Mouse (Mus musculus) embryonic fibroblast, embryonic 13.5 days (primary cell): Measurements from ENCODE around the gene Nr4a1. TPM values are rescaled to one million over a fixed set of nuclear protein-coding genes. Genes with fewer than 3 reads are reported as not detected.

Experiments
- H3K27ac ChIP-seq: 2 replicates; pipeline ENCODE4 v1.5.1; 2012; ENCODE audit warnings: low read length, control low read depth, inconsistent platforms; ENCODE audit not compliant: insufficient read depth
- H3K4me1 ChIP-seq: 2 replicates; pipeline ENCODE4 v1.6.1; 2011; ENCODE audit warnings: low read length; ENCODE audit not compliant: control insufficient read depth, insufficient read depth
- H3K4me3 ChIP-seq: 2 replicates; pipeline ENCODE4 v1.5.1; 2011; ENCODE audit warnings: mild to moderate bottlenecking, control low read depth, low read length; ENCODE audit not compliant: insufficient read depth
- CTCF ChIP-seq: IDR thresholded peaks from 2 replicates; pipeline ENCODE4 v1.5.1; 2011; ENCODE audit warnings: mild to moderate bottlenecking, control low read depth, low read length, moderate library complexity, borderline replicate concordance; ENCODE audit not compliant: insufficient read depth
- POLR2A ChIP-seq: IDR thresholded peaks from 2 replicates; pipeline ENCODE4 v1.6.1; 2011; ENCODE audit warnings: low read depth, mild to moderate bottlenecking, control low read depth, low read length, moderate library complexity
- polyA plus RNA-seq: library from polyadenylated mRNA; stranded (reverse); fragments of >200 nt; gene quantifications from 2 replicates; pipeline ENCODE4 v1.2.4, GENCODE M21; 2011; ENCODE audit warnings: low read depth; ENCODE audit not compliant: missing spikeins, insufficient read length

Nr4a1 gene
- polyA plus RNA-seq, 1 experiment, result 68.2 TPM

DNA sequence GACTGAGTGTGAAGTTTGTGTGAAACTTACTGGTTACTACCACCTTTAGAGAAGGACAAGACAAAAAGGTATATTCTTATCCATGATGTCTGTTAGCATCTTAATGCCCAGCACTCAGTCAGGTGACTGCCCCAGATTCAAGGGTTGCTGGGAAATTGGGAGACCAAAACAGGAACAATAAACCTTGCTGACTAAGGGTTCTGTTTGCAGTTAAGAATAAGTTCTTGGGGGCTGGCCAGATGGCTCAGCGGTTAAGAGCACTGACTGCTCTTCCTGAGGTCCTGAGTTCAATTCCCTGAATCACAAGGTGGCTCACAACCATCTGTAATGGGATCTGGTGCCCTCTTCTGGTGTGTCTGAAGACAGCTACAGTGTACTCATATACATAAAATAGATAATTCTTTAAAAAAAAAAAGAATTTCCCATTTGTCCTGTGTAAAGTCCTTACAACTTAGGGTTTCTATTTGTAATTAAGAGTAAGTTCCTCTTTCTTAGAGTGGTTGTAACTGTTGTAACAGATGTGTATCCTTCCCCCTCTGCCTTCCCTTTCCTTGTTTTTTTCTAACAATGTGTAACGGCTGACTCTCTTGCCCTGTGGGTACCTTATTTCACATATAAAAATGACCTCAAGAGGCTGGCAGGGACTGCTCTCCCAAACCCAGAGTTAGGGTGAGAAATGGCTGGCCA is 63.9 kb downstream of the Nr4a1 start:
- TF ChIP-seq CTCF (no peak), POLR2A (no peak)
- no peak overlapping the region for H3K27ac ChIP-seq

DNA sequence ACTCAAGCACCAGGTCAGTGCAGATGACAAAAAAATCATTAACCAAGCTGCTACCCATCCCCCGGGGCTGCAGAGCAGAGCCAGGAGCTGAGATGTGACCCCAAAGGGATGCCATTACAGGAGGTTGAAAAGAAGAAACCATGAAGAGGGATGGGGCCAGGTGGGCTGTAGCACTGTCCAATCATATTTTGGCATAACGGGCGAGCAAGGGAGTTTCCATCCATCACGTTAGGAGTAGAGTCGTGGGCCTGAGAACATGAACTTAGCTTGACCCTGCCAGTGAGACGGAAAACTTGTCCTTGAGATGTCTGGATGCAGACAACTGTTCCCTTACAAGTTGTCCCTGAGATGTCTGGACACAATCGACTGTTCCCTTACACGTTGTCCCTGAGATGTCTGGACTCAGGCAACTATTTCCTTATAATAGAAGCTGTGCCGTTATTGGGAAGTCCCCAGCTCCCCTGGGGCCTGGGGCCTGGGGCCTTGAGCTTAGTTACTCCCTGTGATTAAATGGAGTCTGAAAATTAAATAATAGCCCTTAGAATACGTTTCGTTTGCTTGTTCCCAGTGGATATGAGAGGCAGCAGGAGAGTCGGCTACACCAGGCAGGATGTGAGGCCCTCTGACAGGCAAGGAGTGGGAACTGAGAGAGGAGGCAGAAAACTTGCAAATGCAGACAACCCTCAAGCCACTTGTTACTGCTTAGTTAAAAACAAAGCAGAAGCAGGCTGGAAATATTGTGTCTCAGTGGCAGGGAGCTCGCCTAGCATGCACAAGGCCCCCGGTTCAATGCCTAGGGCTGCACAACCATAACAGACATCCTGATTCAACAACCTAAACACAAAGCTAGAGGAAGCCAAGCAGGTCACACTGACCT is 65.1 kb downstream of the Nr4a1 start:
- H3K27ac ChIP-seq, result no peak overlapping the region
- no peak overlapping the region for H3K4me3 ChIP-seq
- no peak for TF ChIP-seq CTCF
- TF ChIP-seq POLR2A, result no peak
- peaks cover 16% of the 10 kb centered on the region for H3K4me1 ChIP-seq

More for the DNA sequence above, 63.9 kb downstream of the Nr4a1 start:
- H3K4me1 ChIP-seq, result peaks cover 16% of the 10 kb centered on the region
- H3K4me3 ChIP-seq, result no peak overlapping the region

DNA sequence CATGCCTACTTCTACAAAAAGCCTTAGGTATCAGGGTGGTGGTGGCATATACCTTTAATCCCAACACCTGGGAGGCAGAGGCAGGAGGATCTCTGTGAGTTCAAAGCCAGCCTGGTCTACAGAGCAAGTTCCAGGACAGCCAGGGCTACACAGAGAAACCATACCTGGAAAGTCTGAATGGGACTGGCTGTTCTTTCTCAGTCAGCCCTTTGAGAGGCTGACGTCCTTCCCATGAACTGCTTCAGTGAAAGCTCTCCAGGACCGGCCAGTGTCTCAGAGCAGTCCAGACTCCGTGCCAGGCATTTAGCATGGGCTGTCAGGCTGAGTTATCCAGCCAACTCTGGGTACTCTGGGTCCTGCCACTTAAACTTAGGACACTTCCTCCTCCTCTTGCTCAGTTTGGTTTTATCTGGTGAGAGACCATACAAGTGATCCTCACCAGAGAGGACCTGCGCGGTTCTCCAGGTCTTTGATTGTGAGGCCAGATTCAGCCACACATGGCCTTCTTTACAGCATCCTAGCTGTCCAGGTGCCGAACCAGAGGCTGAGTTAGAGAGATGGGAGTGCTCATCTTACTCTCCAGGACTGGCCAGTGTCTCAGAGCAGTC is 66.0 kb downstream of the Nr4a1 start:
- H3K4me3 ChIP-seq, result no peak overlapping the region
- peaks cover 16% of the 10 kb centered on the region for H3K4me1 ChIP-seq
- no peak for TF ChIP-seq CTCF
- no peak for TF ChIP-seq POLR2A
- peak overlapping the region; percentile 92 for H3K27ac ChIP-seq

DNA sequence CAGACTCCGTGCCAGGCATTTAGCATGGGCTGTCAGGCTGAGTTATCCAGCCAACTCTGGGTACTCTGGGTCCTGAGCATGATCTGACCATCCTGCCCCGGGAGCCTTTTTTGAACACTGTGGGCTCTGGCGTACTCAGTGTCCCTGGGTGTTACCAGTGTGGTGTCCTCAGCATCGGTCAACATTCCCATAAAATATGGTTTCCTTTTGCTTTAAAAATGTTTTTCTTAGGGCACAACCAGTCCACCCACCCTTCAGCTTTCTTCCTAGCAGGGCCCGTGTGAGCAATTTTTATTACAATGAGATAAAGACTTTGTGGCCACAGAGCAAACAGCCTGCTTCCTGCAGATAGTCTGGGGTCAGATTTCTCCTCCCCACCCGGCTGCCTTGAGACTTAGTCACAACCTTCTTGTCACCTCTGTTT is 66.6 kb downstream of the Nr4a1 start:
- TF ChIP-seq CTCF (no peak), POLR2A (no peak)

DNA sequence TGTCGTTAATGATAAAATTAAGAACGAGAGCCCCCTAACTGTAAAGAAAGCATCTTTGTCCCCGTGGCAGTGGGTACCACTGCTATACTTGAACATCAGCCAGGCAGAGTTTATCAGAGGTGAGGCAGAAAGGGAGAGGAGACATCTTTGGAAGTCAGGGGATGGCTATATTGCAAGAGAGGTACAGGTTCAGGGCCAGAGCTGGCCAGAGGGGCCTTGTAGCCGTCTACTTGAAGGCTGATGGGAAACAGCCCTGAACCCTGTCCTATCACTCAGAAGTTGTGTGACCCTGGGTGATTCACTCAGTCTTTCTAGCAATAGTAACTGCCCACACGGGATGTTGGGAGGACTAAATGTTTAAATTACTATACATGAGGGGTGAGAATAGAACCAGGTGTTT is 67.1 kb downstream of the Nr4a1 start:
- TF ChIP-seq POLR2A (no peak), CTCF (no peak)
- H3K27ac ChIP-seq, result peak overlapping the region; percentile 92
- H3K4me3 ChIP-seq, result no peak overlapping the region
- peaks cover 16% of the 10 kb centered on the region for H3K4me1 ChIP-seq

More for the DNA sequence above, 66.6 kb downstream of the Nr4a1 start:
- no peak overlapping the region for H3K4me3 ChIP-seq
- H3K4me1 ChIP-seq, result peaks cover 16% of the 10 kb centered on the region
- H3K27ac ChIP-seq, result peak overlapping the region; percentile 92

DNA sequence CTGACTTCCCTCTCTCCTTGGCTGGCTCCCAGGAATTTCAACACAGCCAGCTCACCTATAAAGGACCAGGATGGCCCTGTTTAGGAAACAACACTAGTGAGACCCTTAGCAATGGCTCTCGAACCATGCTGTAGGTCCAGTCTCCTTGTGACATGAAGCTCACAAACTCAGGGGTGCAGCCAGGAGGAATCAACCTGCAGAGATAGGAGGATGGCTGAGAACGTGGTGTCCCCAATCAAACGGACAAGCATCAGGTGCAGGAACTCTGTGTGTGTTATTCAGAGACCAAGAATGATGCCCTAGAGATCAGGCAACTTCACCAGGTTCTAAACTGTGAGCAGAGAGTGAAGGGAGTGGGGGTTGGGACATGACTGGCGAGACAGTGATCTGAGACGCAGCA is 68.0 kb downstream of the Nr4a1 start:
- Histone ChIP-seq H3K4me3 (no peak overlapping the region), H3K27ac (no peak overlapping the region), H3K4me1 (peaks cover 16% of the 10 kb centered on the region)
- TF ChIP-seq CTCF (no peak), POLR2A (no peak)

DNA sequence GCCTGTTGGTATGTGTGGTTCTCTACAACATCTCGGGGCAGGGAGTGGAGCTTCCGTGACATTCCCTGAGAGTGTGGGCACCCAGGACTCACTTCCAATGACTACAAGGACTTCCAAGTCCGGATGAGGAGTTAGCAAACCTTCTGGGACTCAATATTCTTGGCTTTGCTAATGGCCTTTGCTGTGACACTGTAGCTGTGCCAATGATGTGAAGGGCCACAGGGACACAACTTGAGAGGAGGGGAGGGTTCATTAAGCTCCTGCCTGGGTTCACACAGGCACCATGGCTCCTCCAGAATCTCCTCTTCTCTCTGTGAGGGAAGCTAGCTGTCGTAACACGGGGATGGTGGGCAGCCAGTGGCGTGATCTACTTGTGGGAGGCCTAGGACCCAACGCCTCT is 68.6 kb downstream of the Nr4a1 start:
- no peak for TF ChIP-seq CTCF
- TF ChIP-seq POLR2A, result no peak
- peaks cover 16% of the 10 kb centered on the region for H3K4me1 ChIP-seq
- H3K4me3 ChIP-seq, result no peak overlapping the region
- H3K27ac ChIP-seq, result no peak overlapping the region

DNA sequence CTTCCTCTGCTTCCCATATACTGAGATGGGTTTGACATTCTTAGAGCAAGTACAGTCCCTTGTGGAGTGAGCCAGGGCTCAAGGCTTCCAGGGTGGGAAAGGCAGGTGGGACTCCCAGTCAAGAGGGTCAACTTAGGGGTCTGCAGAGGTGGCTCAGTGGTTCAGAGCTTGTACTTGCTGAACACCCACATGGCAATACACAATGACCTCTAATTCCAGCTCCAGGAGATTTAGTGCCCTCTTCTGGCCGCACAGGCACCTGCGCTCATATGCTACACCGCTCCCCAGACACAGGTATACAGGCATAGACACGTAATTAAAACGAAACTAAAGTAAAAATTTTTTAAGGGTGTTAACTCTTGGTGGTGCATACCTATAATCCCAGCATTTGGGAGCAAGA is 69.4 kb downstream of the Nr4a1 start:
- peaks cover 16% of the 10 kb centered on the region for H3K4me1 ChIP-seq
- H3K4me3 ChIP-seq, result no peak overlapping the region
- TF ChIP-seq CTCF (no peak), POLR2A (no peak)
- no peak overlapping the region for H3K27ac ChIP-seq

Other genes with a start within 250 kb of the Nr4a1 start
- not detected in 2 replicates for gene Gm47841, start 206.9 kb upstream of the Nr4a1 start, polyA plus RNA-seq
- gene Fignl2, start 175.7 kb upstream of the Nr4a1 start, polyA plus RNA-seq, result 1.3 and 1.4 TPM in 2 replicates
- gene Ankrd33, start 138.5 kb upstream of the Nr4a1 start, polyA plus RNA-seq, result not detected in 2 replicates
- 11.7 and 13.0 TPM in 2 replicates for gene Acvrl1, start 125.7 kb upstream of the Nr4a1 start, polyA plus RNA-seq
- gene Acvr1b, start 80.2 kb upstream of the Nr4a1 start, polyA plus RNA-seq, result 8.8 and 9.7 TPM in 2 replicates
- 9.0 and 9.3 TPM in 2 replicates for gene Grasp, start 30.1 kb upstream of the Nr4a1 start, polyA plus RNA-seq
- 20.4 and 21.3 TPM in 2 replicates for gene Atg101, start 30.0 kb downstream of the Nr4a1 start, polyA plus RNA-seq
- not detected in 2 replicates for gene 6030408B16Rik, start 38.9 kb downstream of the Nr4a1 start, polyA plus RNA-seq
- 2.2 and 2.4 TPM in 2 replicates for gene Krt80, start 115.9 kb downstream of the Nr4a1 start, polyA plus RNA-seq
- gene Krt7, start 156.8 kb downstream of the Nr4a1 start, polyA plus RNA-seq, result 0.98 and 1.8 TPM in 2 replicates
- not detected in 2 replicates for gene Krt87, start 184.5 kb downstream of the Nr4a1 start, polyA plus RNA-seq
- not detected in 2 replicates for gene Krt88, start 193.5 kb downstream of the Nr4a1 start, polyA plus RNA-seq
- not detected in 2 replicates for gene Krt81, start 209.5 kb downstream of the Nr4a1 start, polyA plus RNA-seq
- not detected in 2 replicates for gene Krt86, start 219.2 kb downstream of the Nr4a1 start, polyA plus RNA-seq
- not detected in 2 replicates for gene Krt83, start 237.2 kb downstream of the Nr4a1 start, polyA plus RNA-seq